Mouse (Mus musculus): Measurements from ENCODE around the gene Calm1. TPM values are rescaled to one million over a fixed set of nuclear protein-coding genes. Genes with fewer than 3 reads are reported as not detected.

The Calm1 gene
- polyA plus RNA-seq (2016; fragmentation: Nextera tagmentation; extraction: Ambion mirVana), result 739 and 779 TPM in 2 replicates

DNA sequence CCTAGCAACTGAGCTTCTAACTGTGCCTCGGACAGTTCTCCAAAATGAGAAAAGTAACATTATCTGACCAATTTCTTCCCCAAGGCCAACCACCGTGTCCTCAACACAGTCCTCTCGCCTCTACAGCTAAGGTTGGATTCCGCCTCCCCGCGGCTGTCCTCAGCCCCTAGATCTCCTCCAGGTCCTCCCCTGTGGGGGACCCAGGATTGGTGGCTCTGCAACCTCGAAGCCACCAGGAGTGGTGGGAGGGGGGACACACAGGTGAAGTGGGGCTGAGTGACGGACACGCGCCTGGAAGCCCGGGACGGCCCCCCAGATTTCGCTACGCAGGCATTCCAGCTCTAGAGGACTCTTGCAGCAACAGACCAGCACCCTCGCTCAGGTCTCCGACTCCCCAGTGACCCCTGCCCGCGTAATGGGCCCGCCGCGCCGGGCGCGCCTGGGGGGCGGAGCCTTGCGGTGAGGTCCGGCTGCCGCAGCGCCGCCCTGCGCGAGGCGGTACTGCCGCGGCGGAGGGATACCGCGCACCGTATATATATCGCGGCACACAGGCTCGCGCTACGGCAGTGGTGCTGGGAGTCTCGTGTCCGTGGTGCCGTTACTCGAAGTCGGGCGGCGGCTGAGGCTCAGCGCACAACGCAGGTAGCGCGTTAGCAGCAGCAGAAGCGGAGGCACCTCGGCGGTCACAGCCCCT lies at the start of gene Calm1:
TSS of gene Calm1 (plus strand) at position 469 of the 694 bp plus-strand sequence.
- WGBS (ENCODE audit: insufficient replicate concordance), result under 1% methylated on average over 58 of the region's 58 CpGs
- ATAC-seq, result peak; percentile 78
- peak within 1 kb of the TSS; percentile 95 for H3K4me2 ChIP-seq

DNA sequence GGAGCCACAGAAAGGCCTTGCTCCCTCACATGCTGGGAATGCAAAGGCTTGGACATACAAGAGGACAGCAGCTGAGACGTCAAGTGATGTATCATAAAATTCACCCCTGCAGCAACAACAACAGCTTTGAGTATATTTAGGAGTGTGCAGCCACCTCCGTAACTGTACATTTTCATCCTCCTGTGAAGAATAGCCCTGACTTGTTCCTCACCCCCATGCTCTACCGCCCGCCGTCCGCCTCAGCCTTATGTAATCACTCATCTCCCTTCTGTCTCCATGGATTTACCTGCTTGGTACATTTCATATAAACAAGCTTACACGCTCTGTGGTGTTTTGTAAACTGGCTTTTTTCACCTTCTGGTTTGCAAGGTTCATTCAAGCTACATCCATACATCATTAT lies 46.8 kb upstream of the Calm1 start:
- ATAC-seq, result no peak
- Histone ChIP-seq H3K27ac (no peak overlapping the region), H3K9ac (no peak overlapping the region), H3K4me1 (no peaks in the 10 kb centered on the region), H3K36me3 (peaks cover 47% of the 10 kb centered on the region), H3K27me3 (replicated peaks) (no peaks in the 10 kb centered on the region), H3K9me3 (replicated peaks) (no peaks in the 10 kb centered on the region), H3K4me3 (no peak overlapping the region), H3K4me2 (no peak overlapping the region)
- WGBS (ENCODE audit: insufficient replicate concordance), result 88% methylated on average over 7 of the region's 7 CpGs

More for the DNA sequence above, at the start of gene Calm1:
- H3K9ac ChIP-seq, result peak within 1 kb of the TSS; percentile 84
- no peaks in the 10 kb centered on the region; the same call in 1 of the 2 replicates for H3K27me3 ChIP-seq (replicated peaks)
- no peaks in the 10 kb centered on the region for H3K9me3 ChIP-seq (replicated peaks)
- peaks cover 19% of the 10 kb centered on the region for H3K36me3 ChIP-seq
- peak within 1 kb of the TSS; percentile 90 for H3K27ac ChIP-seq
- peaks cover 47% of the 10 kb centered on the region for H3K4me1 ChIP-seq
- peak within 1 kb of the TSS; percentile 92 for H3K4me3 ChIP-seq

DNA sequence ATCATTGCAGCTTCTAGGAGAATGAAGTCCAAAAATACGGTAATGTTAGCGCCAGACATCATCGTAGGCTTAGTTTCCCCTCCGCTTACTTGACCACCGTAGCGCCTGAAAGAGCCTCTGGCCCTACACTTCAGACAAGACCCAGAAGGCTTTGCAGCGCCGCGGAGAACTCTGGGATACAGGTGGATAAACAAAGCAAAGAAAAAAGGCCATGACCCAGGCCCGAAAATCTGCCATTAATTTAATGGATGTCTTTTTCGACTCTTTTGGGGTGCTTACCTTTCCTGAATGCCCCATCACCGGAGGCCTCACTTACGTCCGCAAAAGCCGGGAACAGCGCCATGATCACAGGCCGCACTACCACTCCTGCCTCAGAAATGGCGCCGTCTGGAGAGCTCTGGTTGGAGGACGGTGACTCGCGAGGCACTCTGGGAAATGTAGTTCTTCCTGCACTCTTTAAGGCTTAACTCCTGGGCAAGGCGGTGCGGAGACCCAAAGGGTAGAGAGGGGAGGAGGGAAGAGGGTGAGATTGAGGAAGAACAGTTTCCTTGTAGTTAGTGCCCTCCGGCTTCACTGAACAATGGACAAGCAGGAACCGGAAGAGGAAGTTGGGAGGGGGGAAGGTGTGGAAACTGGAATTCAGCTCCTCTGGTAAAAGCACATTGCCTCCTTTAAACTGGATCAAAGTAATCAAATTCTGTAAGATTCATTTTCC lies 39.8 kb upstream of the Calm1 start, which contains the start of gene Nrde2:
TSS of gene Nrde2 (minus strand) at position 393 of the 715 bp plus-strand sequence.
- no peaks in the 10 kb centered on the region for H3K27me3 ChIP-seq (replicated peaks)
- ATAC-seq, result peak; percentile 100
- peak within 1 kb of the TSS; percentile 66 for H3K4me3 ChIP-seq
- H3K4me1 ChIP-seq, result peaks cover 18% of the 10 kb centered on the region
- no peaks in the 10 kb centered on the region for H3K9me3 ChIP-seq (replicated peaks)
- H3K27ac ChIP-seq, result peak within 1 kb of the TSS; percentile 63; the same call in 1 of the 2 replicates
- H3K9ac ChIP-seq, result peak within 1 kb of the TSS; percentile 72
- under 1% methylated on average over 26 of the region's 26 CpGs for WGBS (ENCODE audit: insufficient replicate concordance)
- peaks cover 8% of the 10 kb centered on the region; the same call in 1 of the 2 replicates for H3K36me3 ChIP-seq
- H3K4me2 ChIP-seq, result peak within 1 kb of the TSS; percentile 75

DNA sequence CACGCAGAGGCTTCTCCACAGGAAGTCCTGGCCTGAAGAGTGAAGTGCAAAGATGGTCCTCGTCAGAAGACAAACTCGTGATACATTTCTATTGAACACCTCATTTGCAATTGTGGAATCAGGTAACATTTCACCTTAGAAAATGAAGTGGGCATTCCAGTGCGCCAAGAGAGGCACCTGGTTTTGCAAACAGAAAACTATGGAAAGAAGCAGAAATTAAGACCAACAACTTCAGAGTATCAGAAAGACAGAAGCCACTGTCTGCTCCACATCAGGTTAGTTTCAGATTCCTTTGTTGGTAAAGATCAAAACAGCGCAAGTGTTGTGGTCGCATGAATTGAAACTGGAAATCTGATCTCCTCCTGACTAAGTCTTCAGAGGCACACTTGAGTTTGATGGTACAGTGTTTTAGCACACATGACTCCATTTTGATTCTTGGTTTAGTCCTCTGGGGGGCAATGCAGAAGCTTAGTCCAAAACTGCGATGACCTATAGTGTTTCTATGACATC lies 34.2 kb upstream of the Calm1 start:
- H3K4me3 ChIP-seq, result no peak overlapping the region
- no peak overlapping the region for H3K4me2 ChIP-seq
- WGBS (ENCODE audit: insufficient replicate concordance), result 62% methylated on average over 7 of the region's 7 CpGs
- H3K36me3 ChIP-seq, result no peaks in the 10 kb centered on the region
- H3K27me3 ChIP-seq (replicated peaks), result 0 out of 2 replicates have a peak, but pooled peaks cover 4% of the 10 kb centered on the region
- no peak overlapping the region for H3K9ac ChIP-seq
- no peak overlapping the region for H3K27ac ChIP-seq
- ATAC-seq, result no peak
- H3K9me3 ChIP-seq (replicated peaks), result no peaks in the 10 kb centered on the region
- H3K4me1 ChIP-seq, result peaks cover 10% of the 10 kb centered on the region; the same call in 1 of the 2 replicates

DNA sequence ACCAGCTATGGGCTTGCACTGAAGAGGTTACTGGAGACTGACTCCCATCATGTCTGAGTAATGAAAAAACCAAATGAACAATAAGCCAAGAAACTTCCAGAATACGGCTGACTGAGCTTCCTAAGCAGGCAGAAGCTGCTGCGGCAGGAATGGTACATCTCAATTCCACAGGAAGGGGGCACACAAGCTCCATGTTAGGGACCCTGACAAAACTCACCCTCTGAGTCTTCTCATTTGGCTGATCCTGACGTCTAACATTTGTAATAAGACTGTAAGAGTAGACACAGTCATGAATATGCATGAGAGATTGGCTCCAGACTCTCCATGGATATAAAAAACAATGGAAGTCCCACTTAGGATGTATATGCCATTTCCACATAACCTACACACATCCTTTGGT lies 33.1 kb upstream of the Calm1 start:
- H3K4me2 ChIP-seq, result no peak overlapping the region
- 0 out of 2 replicates have a peak, but pooled peaks cover 4% of the 10 kb centered on the region for H3K27me3 ChIP-seq (replicated peaks)
- H3K4me1 ChIP-seq, result peaks cover 10% of the 10 kb centered on the region; the same call in 1 of the 2 replicates
- no peak overlapping the region for H3K4me3 ChIP-seq
- no peaks in the 10 kb centered on the region for H3K9me3 ChIP-seq (replicated peaks)
- no peak overlapping the region for H3K27ac ChIP-seq
- H3K9ac ChIP-seq, result no peak overlapping the region
- 29% methylated on average over 3 of the region's 3 CpGs for WGBS (ENCODE audit: insufficient replicate concordance)
- H3K36me3 ChIP-seq, result no peaks in the 10 kb centered on the region
- ATAC-seq, result no peak

DNA sequence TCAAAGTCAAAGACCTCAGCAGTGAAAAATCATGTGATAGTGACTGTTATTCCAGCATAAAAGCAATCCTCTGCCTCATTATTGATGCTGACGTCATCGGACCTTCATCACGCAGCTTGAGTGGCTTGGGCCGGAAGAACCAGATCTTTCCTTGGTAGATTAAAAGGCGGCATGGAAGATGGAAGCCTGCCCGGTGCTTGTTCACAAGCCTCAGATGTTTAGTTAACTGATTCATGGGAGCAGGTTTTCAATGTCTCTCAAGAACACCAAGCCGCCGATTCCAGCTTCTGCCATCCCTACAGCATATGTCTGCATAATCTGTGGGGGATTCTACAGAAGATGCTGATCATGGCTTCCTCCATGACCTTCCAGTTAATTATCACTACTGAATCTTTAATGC lies 32.3 kb upstream of the Calm1 start:
- Histone ChIP-seq H3K4me1 (peaks cover 10% of the 10 kb centered on the region; the same call in 1 of the 2 replicates), H3K9ac (no peak overlapping the region), H3K36me3 (no peaks in the 10 kb centered on the region), H3K27ac (no peak overlapping the region), H3K9me3 (replicated peaks) (no peaks in the 10 kb centered on the region), H3K4me2 (no peak overlapping the region), H3K4me3 (no peak overlapping the region), H3K27me3 (replicated peaks) (0 out of 2 replicates have a peak, but pooled peaks cover 4% of the 10 kb centered on the region)
- no peak for ATAC-seq
- 74% methylated on average over 8 of the region's 8 CpGs for WGBS (ENCODE audit: insufficient replicate concordance)

DNA sequence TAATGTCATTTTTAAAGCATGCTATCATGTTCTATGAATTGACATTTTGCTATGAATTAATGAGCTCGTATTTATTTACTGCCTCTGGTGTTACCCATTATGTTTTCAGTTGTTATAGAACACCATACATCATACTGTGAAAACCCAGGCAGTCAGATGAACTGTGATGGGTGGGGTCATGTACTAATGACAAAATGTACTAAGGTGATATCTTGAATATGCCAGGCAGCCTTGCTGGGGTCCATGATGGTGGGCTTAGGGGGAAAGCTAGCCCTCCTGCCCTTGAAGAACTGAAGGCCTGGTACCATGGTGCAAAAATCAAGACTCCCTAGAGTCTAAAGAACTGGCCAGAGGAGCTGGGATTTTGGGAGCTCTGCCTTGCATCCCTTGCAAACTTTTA lies 31.7 kb upstream of the Calm1 start:
- H3K9ac ChIP-seq, result no peak overlapping the region
- no peak for ATAC-seq
- H3K4me2 ChIP-seq, result peak overlapping the region; percentile 71
- 65% methylated on average over 1 of the region's 1 CpGs for WGBS (ENCODE audit: insufficient replicate concordance)
- H3K4me1 ChIP-seq, result peaks cover 10% of the 10 kb centered on the region; the same call in 1 of the 2 replicates
- H3K4me3 ChIP-seq, result no peak overlapping the region
- 0 out of 2 replicates have a peak, but pooled peaks cover 4% of the 10 kb centered on the region for H3K27me3 ChIP-seq (replicated peaks)
- no peaks in the 10 kb centered on the region for H3K9me3 ChIP-seq (replicated peaks)
- no peak overlapping the region for H3K27ac ChIP-seq
- H3K36me3 ChIP-seq, result no peaks in the 10 kb centered on the region

DNA sequence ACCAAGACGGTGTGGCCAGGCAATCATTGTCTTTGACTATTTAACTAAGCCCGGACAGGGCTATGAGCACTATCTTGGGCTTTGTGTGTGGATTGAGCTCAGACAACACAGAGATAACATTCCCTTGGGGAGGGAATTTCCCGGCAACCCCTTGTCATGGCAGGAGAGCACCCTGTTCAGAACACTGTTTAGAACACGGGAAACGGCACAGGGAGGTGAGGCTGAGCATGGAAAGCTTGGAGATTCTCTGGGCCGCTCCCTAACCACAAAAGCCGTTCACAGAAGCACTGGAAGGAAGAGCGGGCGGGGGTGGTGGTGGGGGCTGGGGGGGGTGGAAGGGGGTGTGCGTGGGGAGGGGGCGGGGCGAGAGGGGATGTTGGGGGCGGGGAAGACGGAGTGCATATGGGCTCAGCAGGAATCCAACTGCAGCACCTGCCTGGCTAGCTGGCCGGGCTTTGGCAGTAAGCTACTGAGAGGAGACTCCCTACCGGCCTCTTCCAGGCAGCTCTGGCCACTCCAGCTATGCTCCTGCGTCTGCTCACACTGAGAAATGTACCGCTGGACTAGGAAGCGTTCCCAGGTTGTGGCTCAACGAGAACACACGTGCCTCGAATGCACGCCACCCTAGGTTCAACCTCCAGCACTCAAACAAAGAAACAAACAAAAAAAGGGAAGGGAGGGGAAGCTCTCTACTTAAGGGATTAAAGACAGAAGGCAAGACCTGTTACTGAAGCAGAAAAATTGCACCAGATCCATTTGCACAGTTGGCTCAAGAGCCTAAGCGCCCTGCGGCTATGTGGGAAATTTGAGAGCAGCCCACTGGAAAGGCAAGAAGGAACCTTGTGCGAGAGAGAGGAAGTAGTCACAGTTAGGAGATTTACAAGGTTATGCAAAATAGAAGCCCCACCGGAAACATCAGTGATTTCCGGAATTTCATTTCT lies 31.0 kb upstream of the Calm1 start:
- peak overlapping the region; percentile 32 for H3K4me3 ChIP-seq
- no peaks in the 10 kb centered on the region for H3K36me3 ChIP-seq
- 0 out of 2 replicates have a peak, but pooled peaks cover 4% of the 10 kb centered on the region for H3K27me3 ChIP-seq (replicated peaks)
- H3K9ac ChIP-seq, result peak overlapping the region; percentile 23
- WGBS (ENCODE audit: insufficient replicate concordance), result 8% methylated on average over 27 of the region's 28 CpGs
- no peaks in the 10 kb centered on the region for H3K9me3 ChIP-seq (replicated peaks)
- peak overlapping the region; percentile 71 for H3K4me2 ChIP-seq
- H3K4me1 ChIP-seq, result peaks cover 10% of the 10 kb centered on the region; the same call in 1 of the 2 replicates
- peak overlapping the region; percentile 10; the same call in 1 of the 2 replicates for H3K27ac ChIP-seq
- peak; percentile 58 for ATAC-seq

DNA sequence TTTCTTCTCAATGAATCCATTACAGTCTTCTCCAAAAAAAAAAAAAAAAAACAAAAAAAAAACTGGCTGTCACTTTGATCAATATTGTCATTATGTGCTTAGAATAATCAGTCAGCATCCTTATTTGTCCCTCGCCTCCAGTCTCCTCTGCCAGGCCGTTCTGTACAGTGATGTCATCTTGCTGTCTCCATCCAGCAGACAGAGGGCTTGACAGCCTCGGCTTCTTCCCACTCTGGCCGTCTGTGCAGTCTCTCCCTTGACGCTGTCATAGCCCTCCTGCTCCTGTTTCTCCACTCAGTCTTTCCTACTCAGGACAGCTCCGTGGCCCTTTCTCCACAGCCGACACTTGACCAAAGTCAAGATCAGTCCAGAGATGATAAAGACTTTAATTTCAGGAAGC lies 26.8 kb upstream of the Calm1 start:
- Histone ChIP-seq H3K36me3 (no peaks in the 10 kb centered on the region), H3K9me3 (replicated peaks) (no peaks in the 10 kb centered on the region), H3K4me2 (no peak overlapping the region), H3K27me3 (replicated peaks) (0 out of 2 replicates have a peak, but pooled peaks cover 4% of the 10 kb centered on the region), H3K4me1 (peaks cover 10% of the 10 kb centered on the region; the same call in 1 of the 2 replicates), H3K4me3 (no peak overlapping the region), H3K27ac (no peak overlapping the region), H3K9ac (no peak overlapping the region)
- no peak for ATAC-seq
- 63% methylated on average over 7 of the region's 7 CpGs for WGBS (ENCODE audit: insufficient replicate concordance)

DNA sequence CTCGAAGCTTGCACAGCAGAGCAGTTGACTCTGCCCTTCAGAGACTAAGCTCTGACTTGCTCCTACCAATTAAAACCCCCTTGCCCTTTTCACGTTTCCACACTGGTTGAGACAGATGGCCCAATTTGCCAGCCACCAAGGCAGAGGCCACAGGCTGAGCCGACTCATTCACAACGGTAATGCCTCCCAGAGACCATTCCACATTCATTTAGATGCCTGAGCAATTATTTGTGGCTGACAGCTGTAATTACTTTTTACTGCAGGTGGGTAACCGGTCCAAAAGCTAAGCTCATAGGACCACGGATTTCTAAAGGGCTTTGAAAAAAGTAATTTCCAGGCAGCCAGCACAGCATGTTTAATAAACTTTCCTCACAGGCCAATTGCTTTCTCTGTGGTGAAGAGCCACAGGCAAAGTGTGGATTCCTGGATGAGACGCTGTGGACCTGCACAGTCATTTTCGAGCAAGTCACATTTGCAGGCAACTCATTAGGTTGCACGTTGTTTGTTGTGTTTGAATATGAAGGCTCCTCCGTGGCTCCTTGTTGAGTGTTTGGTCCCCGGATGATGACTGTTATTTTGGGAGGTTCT lies 22.7 kb upstream of the Calm1 start:
- Histone ChIP-seq H3K4me2 (no peak overlapping the region), H3K9me3 (replicated peaks) (no peaks in the 10 kb centered on the region), H3K36me3 (no peaks in the 10 kb centered on the region), H3K27ac (no peak overlapping the region), H3K27me3 (replicated peaks) (no peaks in the 10 kb centered on the region; the same call in 1 of the 2 replicates), H3K9ac (no peak overlapping the region), H3K4me1 (no peaks in the 10 kb centered on the region; the same call in 1 of the 2 replicates), H3K4me3 (no peak overlapping the region)
- no peak for ATAC-seq
- 62% methylated on average over 11 of the region's 11 CpGs for WGBS (ENCODE audit: insufficient replicate concordance)
